Mouse (Mus musculus) frontal cortex, postnatal 14 days (tissue): Measurements from ENCODE around the gene 2010300C02Rik.

Experiments used
- DNase-seq, 2 experiments: peaks; one replicate each; pipeline ENCODE4 v3.0.0; 2022; ENCODE audit warnings: low spot score in 2 of 2

Gene 2010300C02Rik

GRCm38 (mm10) chr1:37711596-37712356 is 8.1 kb downstream of the 2010300C02Rik start:
- no peak for DNase-seq

GRCm38 (mm10) chr1:37711082-37711481 is 8.8 kb downstream of the 2010300C02Rik start:
- DNase-seq, result no peak

- no peak for DNase-seq
Observed at GRCm38 (mm10) chr1:37709736-37710135, 10.1 kb downstream of the 2010300C02Rik start.

- DNase-seq, result no peak
Observed at GRCm38 (mm10) chr1:37708270-37708955, 11.5 kb downstream of the 2010300C02Rik start.

GRCm38 (mm10) chr1:37702326-37702725 is 17.6 kb downstream of the 2010300C02Rik start:
- no peak for DNase-seq

GRCm38 (mm10) chr1:37698852-37699439 is 20.9 kb downstream of the 2010300C02Rik start:
- no peak for DNase-seq

GRCm38 (mm10) chr1:37698186-37698839 is 21.6 kb downstream of the 2010300C02Rik start:
- DNase-seq, result no peak

- DNase-seq, result peak in 1 of 2 experiments; percentile 60
Observed at GRCm38 (mm10) chr1:37696918-37697317, 23.0 kb downstream of the 2010300C02Rik start.

- DNase-seq, result no peak
Observed at GRCm38 (mm10) chr1:37695732-37696131, 24.2 kb downstream of the 2010300C02Rik start.

GRCm38 (mm10) chr1:37694417-37694816 is 25.5 kb downstream of the 2010300C02Rik start:
- DNase-seq, result no peak

GRCm38 (mm10) chr1:37691179-37691578 is 28.7 kb downstream of the 2010300C02Rik start:
- DNase-seq, result no peak

GRCm38 (mm10) chr1:37690665-37691064 is 29.2 kb downstream of the 2010300C02Rik start:
- DNase-seq, result no peak

- no peak for DNase-seq
Observed at GRCm38 (mm10) chr1:37689730-37690129, 30.2 kb downstream of the 2010300C02Rik start.

GRCm38 (mm10) chr1:37688351-37688750 is 31.5 kb downstream of the 2010300C02Rik start:
- no peak for DNase-seq

- DNase-seq, result no peak
Observed at GRCm38 (mm10) chr1:37687515-37687914, 32.4 kb downstream of the 2010300C02Rik start.

GRCm38 (mm10) chr1:37686953-37687441 is 32.9 kb downstream of the 2010300C02Rik start:
- DNase-seq, result peak in 1 of 2 experiments; percentile 63

- DNase-seq, result peak; percentile 82 to 85
Observed at GRCm38 (mm10) chr1:37678327-37679123, 41.4 kb downstream of the 2010300C02Rik start.

GRCm38 (mm10) chr1:37676967-37677512 is 42.8 kb downstream of the 2010300C02Rik start:
- DNase-seq, result no peak

- DNase-seq, result no peak
Observed at GRCm38 (mm10) chr1:37675444-37675843, 44.4 kb downstream of the 2010300C02Rik start.

- DNase-seq, result no peak
Observed at GRCm38 (mm10) chr1:37674266-37674665, 45.6 kb downstream of the 2010300C02Rik start.

- DNase-seq, result no peak
Observed at GRCm38 (mm10) chr1:37671316-37671715, 48.6 kb downstream of the 2010300C02Rik start.
